ENCODE assay signal across 30 mouse cellular contexts in the genomic region with DNA sequence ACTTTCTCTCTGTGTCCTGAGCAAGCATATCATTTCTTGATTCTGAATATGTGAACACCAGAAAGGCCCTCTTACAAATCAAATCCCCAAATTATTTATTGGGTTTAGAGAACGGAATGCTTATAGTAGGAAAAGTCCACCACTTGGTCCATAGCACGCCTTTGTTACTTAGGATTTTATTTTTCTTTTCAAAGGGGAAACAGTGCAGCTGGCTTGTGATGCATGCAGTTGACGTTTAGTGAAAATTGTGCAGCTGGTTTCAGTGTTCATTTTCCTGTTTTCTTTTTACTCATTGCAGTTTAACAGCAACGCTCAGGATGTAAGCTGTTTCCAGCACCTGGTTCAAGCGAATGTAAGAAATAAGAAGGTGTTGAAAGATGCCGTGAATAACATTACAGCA.
"Had no signal": no experiment of that assay in that cellular context is flagged by ENCODE, and none has a peak within 500 bp of the region (broad histone marks: within the 10 kb centered on the region; RNA-seq: fewer than 3 reads in every experiment).

No protein-coding gene starts in this region.

- H3K27me3 ChIP-seq: heart, embryonic 12.5 days; heart, embryonic 13.5 days; heart, embryonic 15.5 days; hindbrain, embryonic 12.5 days; hindbrain, embryonic 13.5 days; hindbrain, embryonic 15.5 days; intestine, embryonic 15.5 days had no signal

- H3K4me2 ChIP-seq: heart, embryonic 11.5 days; heart, embryonic 12.5 days; heart, embryonic 13.5 days; heart, embryonic 15.5 days; hindbrain, embryonic 12.5 days; hindbrain, embryonic 13.5 days; hindbrain, embryonic 14.5 days; hindbrain, embryonic 15.5 days; intestine, embryonic 15.5 days had no signal

- ATAC-seq: hindbrain, embryonic 16.5 days; hindbrain, postnatal 0 days; inflammation-experienced regulatory T-cells, adult 6 months; intestine, embryonic 15.5 days; intestine, embryonic 16.5 days; intestine, postnatal 0 days had no signal

- H3K9ac ChIP-seq: heart, embryonic 12.5 days; heart, embryonic 13.5 days; heart, embryonic 15.5 days; hindbrain, embryonic 12.5 days; hindbrain, embryonic 13.5 days; hindbrain, embryonic 14.5 days; hindbrain, embryonic 15.5 days; intestine, embryonic 15.5 days had no signal

- H3K27ac ChIP-seq: heart, embryonic 10.5 days; heart, embryonic 13.5 days; heart, embryonic 15.5 days; hindbrain, embryonic 10.5 days; hindbrain, embryonic 12.5 days; hindbrain, embryonic 13.5 days; hindbrain, embryonic 14.5 days; hindbrain, embryonic 15.5 days; hindbrain, postnatal 0 days; intestine, embryonic 15.5 days; layer of hippocampus, adult 2 months; left cerebral cortex, adult 2 months had no signal

- H3K9me3 ChIP-seq: heart, embryonic 10.5 days; heart, embryonic 12.5 days; heart, embryonic 13.5 days; heart, embryonic 15.5 days; hindbrain, embryonic 10.5 days; hindbrain, embryonic 12.5 days; hindbrain, embryonic 13.5 days; hindbrain, embryonic 15.5 days; intestine, embryonic 15.5 days had no signal

- H3K4me3 ChIP-seq: heart, embryonic 10.5 days; heart, embryonic 12.5 days; heart, embryonic 13.5 days; heart, embryonic 15.5 days; hindbrain, embryonic 10.5 days; hindbrain, embryonic 12.5 days; hindbrain, embryonic 13.5 days; hindbrain, embryonic 15.5 days; intestine, embryonic 15.5 days; layer of hippocampus, adult 2 months; left cerebral cortex, adult 2 months had no signal

- H3K36me3 ChIP-seq: heart, embryonic 10.5 days; heart, embryonic 12.5 days; heart, embryonic 13.5 days; heart, embryonic 15.5 days; hindbrain, embryonic 10.5 days; hindbrain, embryonic 12.5 days; hindbrain, embryonic 13.5 days; hindbrain, embryonic 15.5 days; intestine, embryonic 15.5 days had no signal

- DNase-seq: heart, postnatal 10 days; heart, postnatal 14 days; heart, postnatal 36 days; heart, postnatal 4 days; kidney, adult 2 months; kidney, adult 9 months; kidney, postnatal 10 days; kidney, postnatal 14 days; kidney, postnatal 25 days; kidney, postnatal 36 days; layer of hippocampus, adult 9-11 months; layer of hippocampus, postnatal 36 days had no signal

- H3K4me1 ChIP-seq: heart, embryonic 10.5 days; heart, embryonic 12.5 days; heart, embryonic 13.5 days; heart, embryonic 15.5 days; hindbrain, embryonic 10.5 days; hindbrain, embryonic 12.5 days; hindbrain, embryonic 15.5 days had no signal
